Mouse (Mus musculus): ENCODE results near the gene Pias4.

DNA sequence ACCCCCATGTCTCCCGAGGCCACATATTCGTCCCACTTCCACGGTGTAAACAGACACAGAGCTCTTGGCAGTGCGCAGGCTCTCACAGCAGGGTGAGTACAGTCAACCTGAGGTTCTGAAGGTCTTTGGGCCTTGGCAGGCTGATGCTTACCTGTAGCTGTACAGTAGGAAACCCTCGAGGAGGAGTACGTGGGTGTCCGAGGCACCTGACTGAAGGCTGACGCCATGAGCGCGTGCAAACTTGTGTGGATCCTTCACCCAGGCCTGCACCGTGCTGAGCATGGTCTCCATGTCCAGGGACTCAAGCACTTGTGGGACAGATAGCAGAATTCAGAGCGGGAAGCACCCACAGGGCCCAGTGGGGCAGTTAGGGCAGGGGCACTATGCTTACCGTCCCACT lies 32.4 kb upstream of the Pias4 start:
- TF ChIP-seq CTCF (IDR thresholded peaks at IDR 0.05; ENCODE audit: low read depth, low read length) (no peak), POLR2A (IDR thresholded peaks at IDR 0.05; ENCODE audit: extremely low read depth, insufficient read depth, low read length) (no peak)
